Mouse (Mus musculus): Measurements from ENCODE around the gene Gm10563.

DNA sequence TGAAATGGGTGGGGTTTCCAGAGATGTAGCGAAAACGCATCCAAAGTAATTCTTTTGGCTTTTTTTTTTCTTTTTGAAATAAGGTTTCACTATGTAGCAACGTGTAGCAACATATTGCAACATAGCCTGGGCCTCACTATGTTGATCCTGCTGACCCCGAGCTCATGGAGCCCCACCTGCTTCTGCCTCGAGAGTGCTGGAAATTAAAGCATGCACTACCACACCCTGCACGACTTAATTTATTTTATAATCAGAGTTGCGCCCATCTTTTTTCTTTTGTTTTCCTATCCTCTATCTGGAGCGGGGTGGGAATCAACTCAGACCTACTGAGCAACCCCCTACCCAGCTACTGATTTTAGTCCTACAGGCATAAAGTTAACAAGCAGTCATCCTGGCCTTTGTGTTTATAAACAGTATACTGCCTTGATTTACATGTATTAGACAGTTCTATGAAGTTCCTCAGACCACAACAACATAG lies 24.4 kb upstream of the Gm10563 start:
- TF ChIP-seq CTCF (conservative IDR thresholded peaks at IDR 0.05; ENCODE audit: low read length) = no peak
- TF ChIP-seq NANOG (IDR thresholded peaks at IDR 0.05; ENCODE audit: borderline replicate concordance, low read length) = no peak
